Mouse (Mus musculus) heart, postnatal 10 days (tissue): ENCODE measurements around the gene Arhgap25. TPM values are rescaled to one million over a fixed set of nuclear protein-coding genes. Genes with fewer than 3 reads are reported as not detected.
"Not testable (repeated sequence)": the region's sequence is repeated elsewhere in the genome, so short reads cannot be mapped to it uniquely, and the experiment has no call there.

ENCODE experiments used
- DNase-seq, 2 experiments: peaks; one replicate each; pipeline ENCODE4 v3.0.0; 2021
- intact Hi-C: fragments of 180-260 bp; cut with DNase I; formaldehyde crosslinking; loops from one replicate; pipeline ENCODE4 v1.15.1; 2025
- total RNA-seq, 2 experiments: library from RNA; stranded (reverse); gene quantifications; 2 replicates each; pipeline ENCODE4 v1.2.3; 2021

Arhgap25 gene
- total RNA-seq, 2 experiments from 2014 or later = 5.2 to 6.5 TPM

- intact Hi-C loops = no loop called here
- DNase-seq = no peak
These were observed 4.6 kb upstream of the Arhgap25 start for GRCm38 (mm10) chr6:87537678-87538077.

- intact Hi-C loops = no loop called here
- no peak for DNase-seq
These were observed 3.2 kb upstream of the Arhgap25 start for GRCm38 (mm10) chr6:87536270-87536669.

- intact Hi-C loops = no loop called here
- no peak for DNase-seq
These were observed 2.6 kb upstream of the Arhgap25 start for GRCm38 (mm10) chr6:87535651-87536050.

GRCm38 (mm10) chr6:87534855-87535575 lies 2.0 kb upstream of the Arhgap25 start:
- intact Hi-C loops = no loop called here
- no peak for DNase-seq

- intact Hi-C loops = no loop called here
- no peak for DNase-seq
These were observed 1.5 kb downstream of the Arhgap25 start for GRCm38 (mm10) chr6:87531456-87532015.

GRCm38 (mm10) chr6:87530386-87530785 lies 2.7 kb downstream of the Arhgap25 start:
- DNase-seq = no peak

GRCm38 (mm10) chr6:87527846-87528557 lies 5.1 kb downstream of the Arhgap25 start:
- DNase-seq = no peak
- intact Hi-C loops = no loop called here

More at GRCm38 (mm10) chr6:87530386-87530785, 2.7 kb downstream of the Arhgap25 start:
- intact Hi-C loops = no loop called here

- intact Hi-C loops = no loop called here
- DNase-seq = no peak
These were observed 5.7 kb downstream of the Arhgap25 start for GRCm38 (mm10) chr6:87527366-87527765.

GRCm38 (mm10) chr6:87525126-87525525 lies 7.9 kb downstream of the Arhgap25 start:
- intact Hi-C loops = no loop called here
- DNase-seq = no peak

- intact Hi-C loops = loop anchor here (5.0 kb wide), 1 partner anchor 127 kb away; no protein-coding TSS in a partner anchor
- no peak for DNase-seq
These were observed 8.8 kb downstream of the Arhgap25 start for GRCm38 (mm10) chr6:87524281-87524680.

- no peak for DNase-seq
- intact Hi-C loops = loop anchor here (5.0 kb wide), 1 partner anchor 126 kb away; no protein-coding TSS in a partner anchor
These were observed 9.3 kb downstream of the Arhgap25 start for GRCm38 (mm10) chr6:87523736-87524135.

- intact Hi-C loops = loop anchor here (5.0 kb wide), 1 partner anchor 126 kb away; no protein-coding TSS in a partner anchor
- DNase-seq = no peak
These were observed 10.0 kb downstream of the Arhgap25 start for GRCm38 (mm10) chr6:87523085-87523484.

GRCm38 (mm10) chr6:87522236-87522635 lies 10.8 kb downstream of the Arhgap25 start:
- intact Hi-C loops = loop anchor here (5.0 kb wide), 1 partner anchor 125 kb away; no protein-coding TSS in a partner anchor
- peak; percentile 47 to 70 for DNase-seq

GRCm38 (mm10) chr6:87521705-87522104 lies 11.4 kb downstream of the Arhgap25 start:
- not testable (repeated sequence) for DNase-seq
- intact Hi-C loops = loop anchor here (5.0 kb wide), 1 partner anchor 124 kb away; no protein-coding TSS in a partner anchor

- intact Hi-C loops = loop anchor here (5.0 kb wide), 1 partner anchor 123 kb away; no protein-coding TSS in a partner anchor
- no peak for DNase-seq
These were observed 12.5 kb downstream of the Arhgap25 start for GRCm38 (mm10) chr6:87520572-87520971.

GRCm38 (mm10) chr6:87519809-87520208 lies 13.2 kb downstream of the Arhgap25 start:
- intact Hi-C loops = loop anchor here (5.0 kb wide), 1 partner anchor 123 kb away; no protein-coding TSS in a partner anchor
- DNase-seq = no peak

GRCm38 (mm10) chr6:87518622-87519021 lies 14.4 kb downstream of the Arhgap25 start:
- no peak for DNase-seq

GRCm38 (mm10) chr6:87517753-87518409 lies 15.2 kb downstream of the Arhgap25 start:
- no peak for DNase-seq
- intact Hi-C loops = no loop called here

More at GRCm38 (mm10) chr6:87518622-87519021, 14.4 kb downstream of the Arhgap25 start:
- intact Hi-C loops = no loop called here

- DNase-seq = no peak
- intact Hi-C loops = no loop called here
These were observed 18.7 kb downstream of the Arhgap25 start for GRCm38 (mm10) chr6:87514321-87514720.

- intact Hi-C loops = loop anchor here (1.0 to 2.0 kb wide), 2 partner anchors 18 to 47 kb away; no protein-coding TSS in a partner anchor
- DNase-seq = peak; percentile 80 to 85
These were observed 19.9 kb downstream of the Arhgap25 start for GRCm38 (mm10) chr6:87513046-87513767.
